Mouse (Mus musculus): ENCODE measurements around the gene Olfr1188. TPM values are rescaled to one million over a fixed set of nuclear protein-coding genes. Genes with fewer than 3 reads are reported as not detected.
"Not testable (repeated sequence)": the region's sequence is repeated elsewhere in the genome, so short reads cannot be mapped to it uniquely, and the experiment has no call there.

Olfr1188 gene
- polyA plus RNA-seq (2015; fragmentation: Nextera tagmentation; extraction: Ambion mirVana): not detected in 2 replicates

DNA sequence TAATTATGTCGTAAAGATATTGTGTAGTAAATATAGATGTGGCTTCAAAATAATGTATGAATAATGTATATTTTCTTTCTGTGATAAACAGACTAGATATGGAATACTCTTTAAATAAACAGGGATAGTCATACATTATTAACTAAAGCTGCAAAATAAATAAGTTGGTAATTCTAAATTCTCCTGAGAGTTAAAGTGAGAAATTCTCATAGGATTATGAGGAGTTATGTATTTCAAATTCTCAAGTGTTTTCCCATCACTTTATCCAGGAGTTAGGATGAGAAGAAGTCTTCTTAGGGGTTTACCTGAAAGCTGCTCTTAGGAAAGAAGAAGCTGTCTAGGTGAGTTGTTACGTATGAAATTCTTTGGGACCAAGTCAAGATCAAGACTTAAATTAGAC is at the start of gene Olfr1188:
Gene Olfr1188 (plus strand): TSS at position 301 of the 400 bp plus-strand sequence.
- 71% methylated on average over 2 of the region's 2 CpGs for WGBS
- no peaks in the 10 kb centered on the region for H3K4me1 ChIP-seq (ENCODE audit: insufficient read depth, low read depth, low read length)

DNA sequence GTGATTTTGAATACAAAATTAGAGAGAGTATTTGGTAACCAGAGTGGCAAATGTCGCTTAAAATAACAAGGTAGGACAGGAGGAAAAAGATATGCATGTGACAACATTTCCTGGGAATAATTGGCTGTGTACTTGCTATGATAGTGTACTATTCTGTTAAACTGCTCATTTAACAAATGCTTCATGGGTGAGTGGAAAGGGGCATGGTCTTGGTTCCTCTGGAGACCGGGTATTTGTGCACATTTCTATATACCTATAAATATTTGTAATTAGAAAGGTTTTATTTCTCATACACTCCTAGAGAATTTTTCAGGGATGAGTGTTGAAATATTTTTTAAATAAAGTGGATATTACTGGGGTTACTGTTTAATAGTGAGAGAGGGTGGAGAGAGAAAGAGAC is 38.5 kb upstream of the Olfr1188 start, which contains the start of gene Olfr1186:
Gene Olfr1186 (plus strand): TSS at position 301 of the 400 bp plus-strand sequence.
- Histone ChIP-seq H3K9me3 (ENCODE audit: low read length) (no peaks in the 10 kb centered on the region), H3K4me1 (ENCODE audit: insufficient read depth, low read depth, low read length) (no peaks in the 10 kb centered on the region), H3K36me3 (ENCODE audit: insufficient read depth, low read length) (no peaks in the 10 kb centered on the region), H3K4me3 (ENCODE audit: low read depth, low read length) (no peak within 1 kb of the TSS), H3K27me3 (replicated peaks; ENCODE audit: insufficient read depth, low read length) (no peaks in the 10 kb centered on the region), H3K9ac (replicated peaks; ENCODE audit: low read depth) (no peak within 1 kb of the TSS), H3K27ac (ENCODE audit: low read length) (no peak within 1 kb of the TSS), H3K4me2 (replicated peaks; ENCODE audit: low read depth, low read length) (no peak within 1 kb of the TSS)
- DNase-seq (ENCODE audit: low spot score): no peak
- TF ChIP-seq EP300 (IDR thresholded peaks at IDR 0.05) (no peak), CTCF (IDR thresholded peaks at IDR 0.05) (no peak)
- WGBS: 81% methylated on average over 2 of the region's 2 CpGs
- no peak for ATAC-seq

More for the DNA sequence above, at the start of gene Olfr1188:
- H3K27ac ChIP-seq (ENCODE audit: low read length): no peak within 1 kb of the TSS
- ATAC-seq (no peak), DNase-seq (ENCODE audit: low spot score) (no peak)
- no peaks in the 10 kb centered on the region for H3K9me3 ChIP-seq (ENCODE audit: low read length)
- H3K4me2 ChIP-seq (replicated peaks; ENCODE audit: low read depth, low read length): no peak within 1 kb of the TSS
- H3K4me3 ChIP-seq (ENCODE audit: low read depth, low read length): no peak within 1 kb of the TSS
- TF ChIP-seq CTCF (IDR thresholded peaks at IDR 0.05): no peak
- no peak for TF ChIP-seq EP300 (IDR thresholded peaks at IDR 0.05)
- H3K9ac ChIP-seq (replicated peaks; ENCODE audit: low read depth): no peak within 1 kb of the TSS
- no peaks in the 10 kb centered on the region for H3K36me3 ChIP-seq (ENCODE audit: insufficient read depth, low read length)
- H3K27me3 ChIP-seq (replicated peaks; ENCODE audit: insufficient read depth, low read length): no peaks in the 10 kb centered on the region

DNA sequence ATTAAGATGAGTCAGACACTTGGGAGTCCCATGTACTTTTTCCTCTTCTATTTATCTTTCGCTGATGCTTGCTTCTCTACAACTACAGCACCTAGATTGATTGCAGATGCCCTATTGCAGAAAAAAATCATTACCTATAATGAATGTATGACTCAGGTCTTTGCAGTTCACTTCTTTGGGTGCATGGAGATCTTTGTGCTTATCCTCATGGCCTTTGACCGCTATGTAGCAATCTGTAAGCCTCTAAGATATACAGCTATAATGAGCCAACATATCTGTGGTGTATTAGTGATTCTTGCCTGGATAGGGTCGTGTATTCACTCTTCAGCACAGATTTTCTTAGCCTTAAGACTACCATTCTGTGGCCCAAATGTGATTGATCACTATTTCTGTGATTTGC is 31.0 kb upstream of the Olfr1188 start:
- TF ChIP-seq CTCF (IDR thresholded peaks at IDR 0.05) (no peak), EP300 (IDR thresholded peaks at IDR 0.05) (no peak)
- WGBS: 57% methylated on average over 3 of the region's 3 CpGs
- ATAC-seq: no peak
- no peak overlapping the region for H3K9ac ChIP-seq (replicated peaks; ENCODE audit: low read depth)
- H3K27me3 ChIP-seq (replicated peaks; ENCODE audit: insufficient read depth, low read length): no peaks in the 10 kb centered on the region
- H3K4me1 ChIP-seq (ENCODE audit: insufficient read depth, low read depth, low read length): no peaks in the 10 kb centered on the region
- H3K4me3 ChIP-seq (ENCODE audit: low read depth, low read length): no peak overlapping the region
- H3K9me3 ChIP-seq (ENCODE audit: low read length): no peaks in the 10 kb centered on the region
- DNase-seq (ENCODE audit: low spot score): no peak
- no peaks in the 10 kb centered on the region for H3K36me3 ChIP-seq (ENCODE audit: insufficient read depth, low read length)
- H3K4me2 ChIP-seq (replicated peaks; ENCODE audit: low read depth, low read length): no peak overlapping the region
- no peak overlapping the region for H3K27ac ChIP-seq (ENCODE audit: low read length)

DNA sequence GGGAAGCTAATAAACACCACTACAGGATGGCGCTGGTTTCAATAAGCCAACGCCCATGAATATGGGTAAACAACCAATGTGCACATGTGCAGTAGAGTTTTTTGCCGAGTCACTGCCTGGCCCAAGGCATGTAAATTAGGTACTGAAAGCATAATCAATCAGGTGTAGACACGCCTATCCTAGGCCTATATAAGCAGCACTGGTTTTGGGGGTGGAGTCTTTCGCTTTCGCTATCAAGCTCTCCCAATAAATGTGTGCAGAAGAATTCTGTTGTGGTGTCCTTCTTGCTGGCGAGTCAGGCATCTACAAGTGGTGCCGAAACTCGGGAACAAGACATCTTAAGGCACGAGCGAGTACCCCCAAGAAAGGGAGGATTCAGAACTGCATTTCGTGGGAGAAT is 16.0 kb downstream of the Olfr1188 start:
- not testable (repeated sequence) for H3K9me3 ChIP-seq (ENCODE audit: low read length); H3K27me3 ChIP-seq (replicated peaks; ENCODE audit: insufficient read depth, low read length); ATAC-seq; H3K9ac ChIP-seq (replicated peaks; ENCODE audit: low read depth); DNase-seq (ENCODE audit: low spot score); H3K4me2 ChIP-seq (replicated peaks; ENCODE audit: low read depth, low read length); H3K27ac ChIP-seq (ENCODE audit: low read length); H3K4me1 ChIP-seq (ENCODE audit: insufficient read depth, low read depth, low read length); H3K36me3 ChIP-seq (ENCODE audit: insufficient read depth, low read length); H3K4me3 ChIP-seq (ENCODE audit: low read depth, low read length)
- WGBS: 86% methylated on average over 12 of the region's 12 CpGs

DNA sequence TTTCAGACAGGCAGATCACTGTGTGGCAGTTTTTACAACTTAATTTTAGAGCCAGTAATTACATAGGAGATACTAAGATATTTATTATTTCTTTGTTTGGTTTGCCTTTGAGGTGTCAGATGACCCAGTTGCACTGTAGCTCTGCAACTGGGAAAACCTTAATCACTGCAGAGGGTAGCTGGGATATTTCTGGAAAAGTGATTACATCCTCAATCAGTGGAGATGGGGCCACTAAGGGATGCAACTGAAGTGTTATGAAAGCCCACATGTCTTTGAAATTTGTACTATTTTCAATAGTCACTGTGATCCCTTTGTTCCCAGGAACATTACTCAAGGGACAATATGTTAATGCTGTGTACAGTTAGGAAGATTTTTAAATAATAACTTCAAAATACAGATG is 29.4 kb downstream of the Olfr1188 start, which contains the start of gene Olfr1189:
Gene Olfr1189 (plus strand): TSS at position 301 of the 400 bp plus-strand sequence.
- H3K4me2 ChIP-seq (replicated peaks; ENCODE audit: low read depth, low read length): no peak within 1 kb of the TSS
- H3K27me3 ChIP-seq (replicated peaks; ENCODE audit: insufficient read depth, low read length): no peaks in the 10 kb centered on the region
- TF ChIP-seq EP300 (IDR thresholded peaks at IDR 0.05): no peak
- TF ChIP-seq CTCF (IDR thresholded peaks at IDR 0.05): no peak
- no peak for ATAC-seq
- no peaks in the 10 kb centered on the region for H3K9me3 ChIP-seq (ENCODE audit: low read length)
- no peak within 1 kb of the TSS for H3K9ac ChIP-seq (replicated peaks; ENCODE audit: low read depth)
- no peak for DNase-seq (ENCODE audit: low spot score)
- H3K36me3 ChIP-seq (ENCODE audit: insufficient read depth, low read length): no peaks in the 10 kb centered on the region
- H3K27ac ChIP-seq (ENCODE audit: low read length): no peak within 1 kb of the TSS
- no peak within 1 kb of the TSS for H3K4me3 ChIP-seq (ENCODE audit: low read depth, low read length)
- no peaks in the 10 kb centered on the region for H3K4me1 ChIP-seq (ENCODE audit: insufficient read depth, low read depth, low read length)

Other genes with a start within 250 kb of the Olfr1188 start
- not detected in 2 replicates for gene Olfr1174-ps, start 241.8 kb upstream of the Olfr1188 start, polyA plus RNA-seq (2015; fragmentation: Nextera tagmentation; extraction: Ambion mirVana)
- gene Olfr1175-ps, start 229.7 kb upstream of the Olfr1188 start, polyA plus RNA-seq (2015; fragmentation: Nextera tagmentation; extraction: Ambion mirVana): not detected in 2 replicates
- not detected in 2 replicates for gene Olfr1176, start 220.2 kb upstream of the Olfr1188 start, polyA plus RNA-seq (2015; fragmentation: Nextera tagmentation; extraction: Ambion mirVana)
- gene Olfr1177-ps, start 210.4 kb upstream of the Olfr1188 start, polyA plus RNA-seq (2015; fragmentation: Nextera tagmentation; extraction: Ambion mirVana): not detected in 2 replicates
- not detected in 2 replicates for gene Olfr1178, start 169.9 kb upstream of the Olfr1188 start, polyA plus RNA-seq (2015; fragmentation: Nextera tagmentation; extraction: Ambion mirVana)
- gene Olfr1179, start 150.5 kb upstream of the Olfr1188 start, polyA plus RNA-seq (2015; fragmentation: Nextera tagmentation; extraction: Ambion mirVana): not detected in 2 replicates
- not detected in 2 replicates for gene Olfr1180, start 137.8 kb upstream of the Olfr1188 start, polyA plus RNA-seq (2015; fragmentation: Nextera tagmentation; extraction: Ambion mirVana)
- not detected in 2 replicates for gene Olfr1181, start 130.8 kb upstream of the Olfr1188 start, polyA plus RNA-seq (2015; fragmentation: Nextera tagmentation; extraction: Ambion mirVana)
- gene Gm13757, start 107.8 kb upstream of the Olfr1188 start, polyA plus RNA-seq (2015; fragmentation: Nextera tagmentation; extraction: Ambion mirVana): not detected in 2 replicates
- not detected in 2 replicates for gene Olfr1183, start 102.1 kb upstream of the Olfr1188 start, polyA plus RNA-seq (2015; fragmentation: Nextera tagmentation; extraction: Ambion mirVana)
- not detected in 2 replicates for gene Olfr1184, start 73.3 kb upstream of the Olfr1188 start, polyA plus RNA-seq (2015; fragmentation: Nextera tagmentation; extraction: Ambion mirVana)
- not detected in 2 replicates for gene Olfr1185-ps1, start 63.6 kb upstream of the Olfr1188 start, polyA plus RNA-seq (2015; fragmentation: Nextera tagmentation; extraction: Ambion mirVana)
- not detected in 2 replicates for gene Olfr1186, start 38.4 kb upstream of the Olfr1188 start, polyA plus RNA-seq (2015; fragmentation: Nextera tagmentation; extraction: Ambion mirVana)
- not detected in 2 replicates for gene Olfr1189, start 29.5 kb downstream of the Olfr1188 start, polyA plus RNA-seq (2015; fragmentation: Nextera tagmentation; extraction: Ambion mirVana)
- not detected in 2 replicates for gene Olfr1191-ps1, start 83.6 kb downstream of the Olfr1188 start, polyA plus RNA-seq (2015; fragmentation: Nextera tagmentation; extraction: Ambion mirVana)
- not detected in 2 replicates for gene Olfr1192-ps1, start 91.6 kb downstream of the Olfr1188 start, polyA plus RNA-seq (2015; fragmentation: Nextera tagmentation; extraction: Ambion mirVana)
- gene Olfr1193, start 118.7 kb downstream of the Olfr1188 start, polyA plus RNA-seq (2015; fragmentation: Nextera tagmentation; extraction: Ambion mirVana): not detected in 2 replicates
- not detected in 2 replicates for gene Olfr1195, start 132.3 kb downstream of the Olfr1188 start, polyA plus RNA-seq (2015; fragmentation: Nextera tagmentation; extraction: Ambion mirVana)
- gene Olfr1196, start 147.7 kb downstream of the Olfr1188 start, polyA plus RNA-seq (2015; fragmentation: Nextera tagmentation; extraction: Ambion mirVana): not detected in 2 replicates
- not detected in 2 replicates for gene Olfr1197, start 175.4 kb downstream of the Olfr1188 start, polyA plus RNA-seq (2015; fragmentation: Nextera tagmentation; extraction: Ambion mirVana)
- gene Olfr1198, start 194.4 kb downstream of the Olfr1188 start, polyA plus RNA-seq (2015; fragmentation: Nextera tagmentation; extraction: Ambion mirVana): not detected in 2 replicates
- not detected in 2 replicates for gene Olfr1199, start 203.5 kb downstream of the Olfr1188 start, polyA plus RNA-seq (2015; fragmentation: Nextera tagmentation; extraction: Ambion mirVana)
- gene Olfr1200, start 213.6 kb downstream of the Olfr1188 start, polyA plus RNA-seq (2015; fragmentation: Nextera tagmentation; extraction: Ambion mirVana): not detected in 2 replicates
- gene Olfr1201, start 236.1 kb downstream of the Olfr1188 start, polyA plus RNA-seq (2015; fragmentation: Nextera tagmentation; extraction: Ambion mirVana): not detected in 2 replicates

Measured in lung, postnatal 0 days (tissue).